Mouse (Mus musculus) spleen, postnatal 14 days (tissue): ENCODE measurements around the gene Mpped2.

ENCODE experiments used
- DNase-seq, 2 experiments: peaks; one replicate each; pipeline ENCODE4 v3.0.0; 2021 to 2022; ENCODE audit warnings: low spot score in 2 of 2

The Mpped2 gene

GRCm38 (mm10) chr2:106692783-106693701 lies at the start of gene Mpped2:
TSS of gene Mpped2 (plus strand) at chr2:106693269.
- no peak for DNase-seq

GRCm38 (mm10) chr2:106644782-106645181 lies 48.3 kb upstream of the Mpped2 start:
- no peak for DNase-seq

- peak in 1 of 2 experiments; percentile 1 for DNase-seq
These were observed 43.1 kb upstream of the Mpped2 start for GRCm38 (mm10) chr2:106649686-106650570.

DNA sequence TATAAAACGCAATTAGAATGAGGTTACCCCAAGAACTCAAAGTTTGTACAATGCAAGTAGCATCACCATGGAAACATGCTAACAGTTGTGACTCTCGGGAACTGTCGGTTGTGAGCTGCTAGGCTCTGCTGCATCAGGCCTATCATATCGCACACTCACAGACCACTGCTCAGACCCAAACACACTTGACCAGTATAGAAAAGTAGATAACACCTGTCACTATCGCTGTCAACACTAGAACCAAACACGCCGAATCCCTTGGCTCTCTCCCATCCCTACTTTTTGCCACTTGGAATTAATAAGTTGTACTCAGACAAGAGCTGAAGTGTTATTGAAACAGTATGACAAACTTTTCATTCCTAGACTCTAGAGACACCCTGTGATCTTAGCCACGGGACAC lies 40.9 kb upstream of the Mpped2 start:
- no peak for DNase-seq

DNA sequence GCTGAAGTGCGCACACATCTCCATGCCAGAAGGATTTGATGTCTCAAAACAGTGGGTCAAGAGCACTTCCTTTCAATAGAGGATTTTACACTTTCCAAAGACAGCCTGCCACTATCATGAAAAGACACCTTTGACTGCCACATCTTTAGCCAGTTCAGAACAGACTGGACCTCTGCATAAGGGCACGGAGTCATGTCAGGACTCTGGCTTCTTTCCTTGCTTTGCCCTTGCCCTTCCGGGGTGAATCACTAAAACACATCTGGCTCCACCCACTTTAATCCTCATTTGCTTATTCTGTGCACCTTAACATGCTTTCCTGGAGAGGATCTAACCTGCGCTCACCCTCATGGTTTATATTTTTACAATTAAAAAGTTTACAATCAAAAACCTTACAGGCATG lies 40.3 kb upstream of the Mpped2 start:
- no peak for DNase-seq

DNA sequence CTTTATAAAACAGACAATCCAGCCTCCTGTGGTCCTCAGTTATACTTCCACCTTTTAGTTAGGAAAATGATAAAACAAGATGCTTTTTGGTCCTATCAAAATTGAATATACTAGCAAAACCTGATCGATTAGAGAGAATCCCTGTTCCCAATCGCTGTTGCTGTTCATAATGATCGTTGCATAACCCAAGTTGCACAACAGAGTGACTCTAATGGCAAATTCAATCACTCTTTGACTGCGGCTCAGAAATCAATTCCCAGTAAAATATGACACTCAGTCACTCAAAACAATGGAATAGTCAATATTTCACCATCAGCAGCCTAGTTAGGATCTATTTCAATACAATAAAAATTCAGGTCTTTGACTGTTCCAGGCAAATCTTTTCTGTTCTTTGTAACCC lies 39.8 kb upstream of the Mpped2 start:
- DNase-seq, result no peak

DNA sequence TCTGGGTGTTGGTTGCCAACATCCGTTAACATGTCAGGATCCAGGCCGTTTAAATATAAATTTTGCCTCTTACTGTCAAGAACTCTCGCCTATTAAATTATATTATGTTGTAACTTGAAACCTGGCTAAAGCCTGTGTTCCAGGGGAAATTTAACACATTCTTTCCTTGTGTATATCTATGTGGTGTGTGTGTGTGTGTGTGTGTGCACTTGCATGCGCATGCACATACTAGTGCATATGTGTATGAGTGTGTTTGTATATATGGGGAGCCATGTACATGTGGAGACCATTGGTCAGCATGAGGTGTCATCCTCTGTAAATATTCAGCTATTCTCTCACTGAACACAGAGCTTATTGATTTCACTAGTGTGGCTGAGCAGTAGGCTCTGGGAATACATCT lies 37.8 kb upstream of the Mpped2 start:
- DNase-seq, result no peak

DNA sequence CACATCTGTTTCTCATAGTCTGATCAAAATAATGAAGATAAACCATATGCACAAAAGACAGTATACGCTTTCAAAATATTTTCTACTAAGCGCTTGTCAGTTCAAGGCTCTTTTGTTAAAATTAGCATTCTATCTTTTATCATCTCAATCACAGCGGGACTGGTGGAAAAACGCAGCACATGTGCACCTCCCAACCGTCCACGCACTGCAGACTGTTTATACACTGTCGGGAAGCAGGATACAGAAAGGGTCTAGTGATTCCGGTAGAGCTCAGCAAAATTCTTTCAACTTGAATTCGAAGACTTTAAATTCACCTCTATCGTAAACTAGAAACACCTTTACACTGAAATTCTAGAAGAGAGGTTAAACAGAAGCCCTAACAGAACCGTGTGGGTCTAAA lies 27.8 kb upstream of the Mpped2 start:
- DNase-seq, result no peak

DNA sequence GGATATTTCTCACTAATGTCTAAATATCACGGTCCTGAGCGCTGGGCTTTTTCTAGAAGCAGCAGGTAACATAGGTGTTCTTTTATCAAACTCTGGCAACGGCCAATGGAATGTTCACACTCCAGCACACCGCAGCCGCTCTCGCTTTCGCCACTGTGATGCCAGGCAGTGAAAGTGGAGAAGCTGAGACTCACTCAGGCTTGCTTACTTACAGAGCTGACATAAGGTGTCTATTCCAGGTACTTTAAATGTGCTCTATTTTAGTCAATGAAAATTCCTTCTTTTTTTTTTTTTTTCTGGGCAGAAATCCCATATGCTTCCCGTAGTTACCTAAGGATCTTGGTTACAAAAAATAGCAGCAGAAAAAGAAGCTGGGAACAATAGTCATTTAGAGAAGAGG lies 18.8 kb upstream of the Mpped2 start:
- no peak for DNase-seq

GRCm38 (mm10) chr2:106677449-106677848 lies 15.6 kb upstream of the Mpped2 start:
- DNase-seq, result no peak

DNA sequence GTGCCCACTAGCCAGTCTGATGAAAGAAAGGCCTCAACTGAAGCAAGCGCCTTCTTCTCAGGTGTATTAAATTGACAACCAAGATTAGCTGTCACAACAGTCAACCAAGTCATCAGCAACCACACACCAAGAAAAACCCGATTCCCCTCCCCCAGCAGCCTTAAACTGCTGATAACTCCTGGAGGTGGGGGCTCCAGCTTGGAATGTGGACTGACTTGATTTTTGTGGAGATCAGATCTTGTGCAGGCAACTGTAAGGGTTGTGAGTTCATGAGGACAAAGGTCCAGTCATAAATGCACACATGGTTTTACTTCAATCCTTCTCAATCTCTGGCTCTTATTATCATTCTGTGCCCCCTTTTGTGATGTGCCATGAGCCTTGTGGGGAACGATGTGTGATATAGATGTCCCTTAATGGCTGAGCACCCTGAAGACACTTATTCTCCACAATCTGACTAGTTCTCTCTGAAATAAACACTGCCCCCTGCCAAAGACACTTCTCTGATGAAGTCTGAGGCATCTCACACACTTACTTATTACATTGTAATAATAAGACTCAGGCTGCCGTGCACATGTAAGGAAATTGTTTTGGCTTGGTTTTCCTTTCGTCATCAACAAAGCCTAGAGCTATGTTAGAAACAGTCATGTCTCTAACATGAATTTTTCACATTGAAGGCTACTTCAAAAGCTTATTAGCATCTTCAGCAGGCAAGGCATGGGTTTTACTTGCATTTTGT lies 13.2 kb upstream of the Mpped2 start:
- no peak for DNase-seq

DNA sequence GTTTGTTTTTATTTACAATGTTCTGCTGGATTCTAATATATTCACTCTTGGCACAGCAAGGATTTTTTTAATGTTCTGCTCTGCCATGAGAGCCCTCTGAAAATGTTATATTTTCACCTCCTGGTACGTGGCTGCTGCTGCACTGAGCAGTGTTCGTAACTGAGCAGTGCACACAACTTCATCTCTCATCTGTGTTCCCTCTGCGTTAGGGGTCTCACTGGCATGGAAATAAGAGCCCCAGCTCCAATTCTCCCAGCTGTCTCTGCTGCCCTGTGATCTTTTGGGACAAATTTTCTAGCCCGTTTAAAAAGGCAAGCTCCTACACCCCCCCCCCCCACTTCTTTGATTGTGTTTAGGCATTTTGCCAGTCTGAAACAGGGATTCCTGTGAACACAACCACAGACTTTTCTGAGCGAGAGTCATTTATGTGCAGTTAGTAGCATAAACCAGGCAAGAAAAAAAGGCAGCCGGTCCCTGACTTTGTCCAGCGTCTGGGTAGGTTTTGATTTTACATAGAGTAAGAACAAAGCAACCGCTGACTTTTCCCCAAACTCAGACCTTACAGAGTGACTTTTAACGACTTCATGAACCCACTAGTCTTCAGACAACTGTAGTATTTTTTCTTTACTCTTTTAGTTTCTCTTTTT lies 9.8 kb upstream of the Mpped2 start:
- no peak for DNase-seq

GRCm38 (mm10) chr2:106683832-106684231 lies 9.2 kb upstream of the Mpped2 start:
- no peak for DNase-seq

DNA sequence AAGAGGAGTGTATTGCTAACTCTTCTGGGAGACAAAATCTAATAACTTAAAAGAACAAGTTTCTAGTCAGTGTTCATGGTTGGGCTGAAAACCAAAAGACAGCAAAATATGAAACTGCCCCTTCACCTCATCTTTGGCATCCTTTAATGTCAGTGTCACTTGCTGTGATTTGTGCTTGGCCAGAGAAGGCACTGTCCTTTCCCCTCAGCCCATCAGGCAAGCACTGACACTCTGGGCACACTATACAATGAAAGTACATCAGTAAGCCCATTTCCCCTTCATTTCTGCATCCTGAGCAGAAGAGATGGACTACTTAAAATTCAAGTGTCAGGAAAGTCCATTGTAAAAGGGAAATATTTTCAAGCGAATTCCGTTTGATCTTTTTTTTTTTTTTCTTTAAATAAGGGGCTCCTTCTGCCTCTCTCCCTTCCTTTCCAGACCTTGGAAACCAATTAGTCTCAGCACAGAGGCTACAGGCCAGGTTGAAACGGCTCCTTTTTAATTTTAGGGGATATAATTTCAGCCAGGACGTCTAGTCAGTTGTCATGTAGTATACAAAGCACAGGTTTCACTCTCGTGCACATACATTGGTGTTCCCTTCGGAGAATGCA lies 1.2 kb upstream of the Mpped2 start:
- no peak for DNase-seq

DNA sequence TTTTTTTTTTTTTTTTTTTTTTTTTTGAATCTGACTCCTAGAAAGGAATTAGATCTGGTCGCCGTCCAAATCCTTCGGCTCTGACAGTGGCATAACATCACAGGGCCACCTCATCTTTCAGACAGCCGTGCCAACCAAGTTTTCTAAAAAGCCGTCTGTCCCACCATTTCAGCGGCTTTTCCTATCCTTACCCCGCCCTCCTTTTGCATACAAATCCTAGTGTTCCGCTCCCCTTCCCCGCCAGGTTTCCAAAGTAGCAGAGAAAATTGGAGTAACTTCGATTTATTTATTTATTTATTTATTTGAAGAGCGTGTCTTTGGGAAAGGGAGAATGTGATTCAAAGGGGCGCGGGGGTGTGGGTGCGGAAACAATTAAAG lies 675 bp upstream of the Mpped2 start:
- no peak for DNase-seq

GRCm38 (mm10) chr2:106693702-106694566 lies 865 bp downstream of the Mpped2 start:
- no peak for DNase-seq

GRCm38 (mm10) chr2:106694567-106694885 lies 1.5 kb downstream of the Mpped2 start:
- DNase-seq, result no peak

DNA sequence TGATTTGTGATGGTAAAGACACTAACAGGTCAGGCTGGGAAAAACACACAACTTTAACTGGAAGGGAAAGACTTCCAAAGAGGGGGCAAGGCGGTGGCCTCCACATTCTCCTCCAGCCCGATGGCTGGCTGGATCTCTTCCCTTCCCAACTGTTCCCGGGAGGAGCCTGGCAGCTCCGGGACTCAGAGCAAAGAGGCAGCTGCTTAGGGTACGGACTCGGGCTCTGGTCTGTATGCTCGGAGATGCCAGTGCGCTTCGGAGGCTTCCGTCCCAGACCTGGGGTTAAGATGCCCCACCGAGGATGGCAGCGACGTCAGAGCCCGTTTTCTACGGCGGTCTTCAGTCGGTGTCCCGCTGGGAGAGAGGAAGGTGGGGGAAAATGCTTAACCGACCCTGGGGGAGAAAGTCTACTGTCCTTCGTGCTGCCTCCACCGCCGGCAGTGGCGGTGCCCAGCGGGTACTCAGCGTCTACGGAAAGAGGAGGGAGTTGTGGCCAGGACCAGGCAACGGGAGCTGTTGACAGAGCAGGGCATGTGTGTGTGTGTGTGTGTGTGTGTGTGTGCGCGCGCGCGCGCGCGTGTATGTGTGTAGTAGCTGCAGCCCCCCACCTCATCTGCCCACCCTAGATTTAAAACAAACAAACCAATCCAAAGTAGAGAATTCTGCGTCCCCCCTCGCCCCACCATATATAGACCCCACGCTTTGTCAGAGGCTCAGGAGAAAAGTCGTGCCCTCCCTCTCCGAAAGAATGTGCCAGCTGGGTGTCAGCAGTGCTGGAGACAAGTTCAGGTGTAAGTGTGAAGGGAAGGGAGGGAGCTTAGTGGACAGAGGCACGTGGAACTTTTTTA lies 2.0 kb downstream of the Mpped2 start:
- no peak for DNase-seq

- no peak for DNase-seq
These were observed 2.6 kb downstream of the Mpped2 start for GRCm38 (mm10) chr2:106695734-106696022.

DNA sequence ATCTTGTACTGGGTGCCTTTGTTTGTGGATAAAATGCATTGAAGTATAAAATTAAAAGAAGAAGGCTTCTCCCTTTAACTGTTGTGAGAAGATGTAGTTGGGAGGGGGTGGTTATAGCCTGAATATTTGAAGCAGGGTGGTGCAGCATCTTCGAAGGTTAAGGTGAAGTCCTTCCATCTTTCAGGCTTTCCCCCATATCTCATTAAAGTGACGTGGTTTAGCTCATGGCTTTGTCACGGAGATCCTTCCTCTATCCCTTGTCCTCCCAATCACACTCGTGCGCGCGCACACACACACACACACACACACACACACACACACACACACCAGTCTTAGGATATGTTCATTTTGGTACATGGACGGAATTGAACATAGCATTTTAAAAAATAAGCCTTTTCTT lies 3.3 kb downstream of the Mpped2 start:
- DNase-seq, result no peak
